Mouse (Mus musculus) liver, adult (tissue): ENCODE data around the gene Fam178b.
"Not testable (repeated sequence)": the region's sequence is repeated elsewhere in the genome, so short reads cannot be mapped to it uniquely, and the experiment has no call there.

Experiments used
- GATA4 ChIP-seq: IDR thresholded peaks from 2 replicates; pipeline ENCODE4 v1.6.1; 2014; ENCODE audit warnings: mild to moderate bottlenecking, low read length; ENCODE audit not compliant: insufficient replicate concordance

The Fam178b gene

DNA sequence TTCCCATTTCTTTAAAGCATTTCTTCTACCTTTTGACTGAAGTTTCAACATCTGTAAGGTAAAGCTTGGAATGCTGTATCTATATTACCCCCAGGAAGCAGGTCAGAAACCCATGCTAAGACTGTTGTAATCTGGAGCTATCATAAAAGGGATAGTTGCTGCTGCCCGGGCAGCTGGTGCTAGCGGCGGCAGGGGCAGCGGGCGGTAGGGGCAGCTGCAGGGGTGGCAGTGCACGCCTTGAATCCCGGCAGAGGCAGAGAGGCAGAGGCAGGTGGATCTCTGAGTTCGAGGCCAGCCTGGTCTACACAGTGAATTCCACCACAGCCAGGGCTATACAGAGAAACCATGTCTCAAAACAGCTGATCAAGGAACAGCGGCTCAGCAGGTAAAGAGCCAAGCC, 140.1 kb downstream of the Fam178b start:
- no peak for TF ChIP-seq GATA4

DNA sequence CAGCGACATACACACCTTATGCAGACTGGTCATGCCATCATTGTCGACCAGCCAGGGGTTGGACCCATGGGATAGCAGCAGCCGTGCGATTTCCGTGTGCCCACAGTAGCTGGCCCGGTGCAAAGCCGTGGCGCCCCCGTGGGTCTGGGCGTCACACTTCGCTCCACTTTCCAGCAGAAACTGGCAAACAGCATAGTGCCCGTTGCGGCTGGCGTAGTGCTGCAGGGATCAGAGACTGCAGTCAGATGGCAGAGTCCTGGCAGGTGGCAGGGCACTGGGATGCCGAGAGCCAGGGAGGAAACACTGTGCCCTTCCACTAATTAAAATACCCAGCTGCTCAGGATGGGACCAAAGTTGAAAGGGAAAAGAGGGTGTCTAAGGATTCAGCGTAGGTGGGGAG, 141.1 kb downstream of the Fam178b start:
- TF ChIP-seq GATA4 = no peak

GRCm38 (mm10) chr1:36540807-36541206, 142.2 kb downstream of the Fam178b start:
- no peak for TF ChIP-seq GATA4

DNA sequence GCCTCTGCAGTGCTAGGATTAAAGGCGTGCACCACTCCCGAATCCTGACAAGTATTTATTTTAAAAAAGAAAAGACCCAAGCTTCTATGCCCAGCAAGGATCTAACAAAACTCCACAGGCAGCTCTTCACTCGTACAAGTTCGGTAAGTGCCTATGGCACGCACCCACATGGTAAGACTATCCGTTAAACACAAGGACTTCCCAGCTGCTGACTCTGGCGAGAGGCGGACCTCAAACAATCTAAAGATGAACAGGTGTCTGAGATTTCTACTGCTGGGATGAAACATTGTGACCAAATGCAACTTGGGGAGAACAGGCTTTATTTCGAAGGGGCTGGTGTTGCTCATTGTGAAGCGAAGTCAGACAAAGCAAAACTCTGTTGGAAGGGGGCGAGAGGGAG, 142.9 kb downstream of the Fam178b start:
- no peak for TF ChIP-seq GATA4

GRCm38 (mm10) chr1:36539186-36539585, 143.8 kb downstream of the Fam178b start, which contains the start of gene Gm42417:
Gene Gm42417 (minus strand): TSS chr1:36539429.
- TF ChIP-seq GATA4 = no peak

DNA sequence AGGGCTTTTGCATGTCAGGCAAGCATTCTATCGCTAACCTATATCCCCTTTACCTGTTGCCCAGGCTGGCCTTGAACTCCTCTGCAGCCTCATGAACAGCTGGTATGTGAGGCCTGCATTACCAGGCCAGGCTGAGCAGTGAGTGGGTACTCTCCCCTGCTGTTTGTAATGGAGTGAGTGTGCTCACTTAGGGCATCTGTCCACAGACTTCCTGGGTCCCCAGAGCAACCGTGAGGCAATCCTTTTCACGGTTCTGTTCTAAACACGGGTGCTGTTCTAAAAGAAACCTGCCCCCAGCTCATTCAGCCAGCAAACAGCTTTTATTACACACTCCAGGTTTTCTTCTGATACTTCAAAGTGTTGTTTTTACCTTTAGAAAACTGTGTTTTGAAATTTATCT, 144.3 kb downstream of the Fam178b start:
- TF ChIP-seq GATA4 = no peak

GRCm38 (mm10) chr1:36536783-36537182, 146.2 kb downstream of the Fam178b start, which contains the start of gene Ankrd23:
Gene Ankrd23 (minus strand): TSS chr1:36536883.
- not testable (repeated sequence) for TF ChIP-seq GATA4

- TF ChIP-seq GATA4 = no peak
These were observed 146.6 kb downstream of the Fam178b start for GRCm38 (mm10) chr1:36536397-36536728.

DNA sequence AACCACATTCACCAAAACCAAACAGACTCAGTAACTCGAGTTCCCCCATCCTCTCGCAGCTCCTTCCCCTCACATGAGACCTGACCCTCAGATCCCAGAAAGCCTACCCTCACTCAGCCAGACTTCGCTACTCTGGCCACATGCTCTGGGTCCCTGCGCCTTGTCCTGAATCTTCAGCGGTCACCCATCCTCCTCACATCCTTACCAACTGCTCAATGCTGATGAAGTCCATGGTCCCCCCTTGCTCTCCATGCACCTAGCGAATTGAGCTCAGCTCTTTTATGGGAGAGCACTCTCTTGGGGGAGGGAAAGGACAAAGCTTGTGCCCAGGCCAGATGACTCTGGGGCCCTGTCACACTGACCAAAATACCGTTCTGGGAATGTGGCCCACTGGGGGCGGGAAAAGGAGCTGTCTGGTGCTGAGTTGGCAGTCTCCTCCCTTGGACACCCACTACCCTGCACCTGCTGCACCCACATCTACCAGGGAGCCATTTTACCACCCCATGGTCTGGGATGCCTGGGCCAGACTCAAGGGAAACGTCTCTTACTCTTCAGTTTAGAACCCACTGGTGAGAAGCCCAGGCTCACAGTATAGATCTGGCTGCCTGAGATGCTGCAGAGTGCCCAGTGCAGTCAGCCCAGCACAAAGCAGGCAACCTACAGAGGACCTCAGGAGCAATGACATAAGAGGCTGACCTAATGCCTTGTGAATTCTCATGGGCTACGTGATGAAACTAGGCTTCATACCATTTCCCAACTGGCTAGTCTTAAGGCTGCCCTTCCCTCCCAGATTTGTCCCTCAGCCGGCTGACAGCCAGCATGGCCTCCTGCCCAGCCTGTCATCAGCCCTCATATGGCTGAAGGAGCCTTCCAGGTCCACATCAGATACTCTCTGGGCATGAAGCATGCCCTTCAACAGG, 147.2 kb downstream of the Fam178b start:
- no peak for TF ChIP-seq GATA4

- TF ChIP-seq GATA4 = no peak
These were observed 148.4 kb downstream of the Fam178b start for GRCm38 (mm10) chr1:36534595-36535058.

DNA sequence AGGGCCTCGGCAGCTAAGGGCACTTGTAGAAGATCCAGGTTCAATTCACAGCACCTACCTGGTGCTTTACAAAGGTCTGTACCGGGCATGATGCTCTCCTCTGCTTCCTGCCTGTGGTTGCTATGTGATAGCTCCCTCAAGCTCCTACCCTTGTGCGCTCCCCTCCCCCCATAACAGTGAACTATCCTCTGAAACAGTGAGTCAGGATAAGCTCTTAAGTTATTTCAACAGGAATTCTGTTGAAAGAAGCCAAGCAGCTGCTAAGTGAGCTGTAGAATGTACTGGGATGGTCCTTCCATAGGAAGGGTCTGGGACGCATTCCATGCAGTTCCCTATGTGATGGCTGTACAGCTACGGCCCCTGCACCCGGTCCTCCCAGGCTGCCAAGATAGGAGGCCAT, 149.4 kb downstream of the Fam178b start:
- TF ChIP-seq GATA4 = no peak

GRCm38 (mm10) chr1:36531461-36531860, 151.5 kb downstream of the Fam178b start:
- TF ChIP-seq GATA4 = no peak

- TF ChIP-seq GATA4 = no peak
These were observed 152.0 kb downstream of the Fam178b start for GRCm38 (mm10) chr1:36530962-36531361.

GRCm38 (mm10) chr1:36530485-36530884, 152.5 kb downstream of the Fam178b start:
- no peak for TF ChIP-seq GATA4

DNA sequence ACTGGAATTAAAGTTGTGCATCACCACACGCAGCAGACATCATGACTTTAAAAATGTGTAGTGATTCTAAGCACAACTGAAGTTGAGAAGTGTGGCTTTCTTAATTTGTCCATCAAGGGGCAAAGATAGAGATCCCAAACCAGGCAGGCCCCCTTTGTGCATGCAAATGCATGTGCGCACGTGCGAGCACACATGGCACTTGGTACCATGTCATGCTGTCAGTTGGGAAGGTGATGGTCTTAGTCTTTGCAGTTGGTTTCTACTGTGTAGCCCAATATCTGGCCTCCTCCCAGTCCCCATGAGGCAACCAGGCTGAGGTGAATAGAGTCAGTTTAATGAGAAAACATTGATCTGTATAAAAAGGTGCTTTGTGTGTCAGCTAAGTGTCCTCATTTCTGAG, 153.1 kb downstream of the Fam178b start:
- TF ChIP-seq GATA4 = no peak

GRCm38 (mm10) chr1:36529274-36529673, 153.7 kb downstream of the Fam178b start:
- no peak for TF ChIP-seq GATA4

DNA sequence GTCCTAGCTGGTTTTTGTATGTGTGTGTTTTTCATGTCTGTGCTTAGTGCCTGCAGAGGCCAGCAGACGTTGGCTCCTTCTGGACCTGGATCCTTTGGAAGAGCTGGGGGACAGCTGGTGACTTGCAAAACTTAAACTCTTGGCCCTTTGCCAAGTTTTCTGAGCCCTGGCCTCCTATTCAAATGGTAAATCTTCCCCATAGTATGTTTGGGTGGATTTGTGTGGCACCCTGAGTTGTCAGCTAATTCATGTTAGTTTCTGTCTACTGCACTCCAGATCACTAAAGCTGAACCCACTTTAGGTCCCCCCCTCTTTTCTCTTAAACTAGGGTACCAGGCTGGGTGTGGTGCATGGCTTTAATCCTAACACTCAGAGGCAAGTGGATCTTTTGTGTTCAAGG, 154.6 kb downstream of the Fam178b start:
- no peak for TF ChIP-seq GATA4
